Mouse (Mus musculus) CD4-positive, CD25-positive, alpha-beta regulatory T cell, adult 2 months (primary cell): Measurements from ENCODE around the gene Vav1.

ENCODE experiments used
- DNase-seq: peaks from one replicate; pipeline ENCODE4 v3.0.0-alpha.2; 2012; ENCODE audit warnings: low read depth, low spot score

Vav1 gene

GRCm38 (mm10) chr17:57278943-57279590, at the start of gene Vav1:
Gene Vav1, plus strand, starts transcription at chr17:57279100.
- DNase-seq, result peak; percentile 86

- DNase-seq, result no peak
Measured at GRCm38 (mm10) chr17:57229851-57230727, 48.8 kb upstream of the Vav1 start.

- no peak for DNase-seq
Measured at GRCm38 (mm10) chr17:57230728-57231125, 48.2 kb upstream of the Vav1 start.

- DNase-seq, result no peak
Measured at GRCm38 (mm10) chr17:57231321-57231771, 47.6 kb upstream of the Vav1 start.

- DNase-seq, result no peak
Measured at GRCm38 (mm10) chr17:57232200-57232599, 46.7 kb upstream of the Vav1 start.

GRCm38 (mm10) chr17:57233038-57233437, 45.9 kb upstream of the Vav1 start:
- no peak for DNase-seq

GRCm38 (mm10) chr17:57234254-57234928, 44.5 kb upstream of the Vav1 start:
- no peak for DNase-seq

GRCm38 (mm10) chr17:57235803-57236202, 43.1 kb upstream of the Vav1 start:
- no peak for DNase-seq

GRCm38 (mm10) chr17:57237181-57237580, 41.7 kb upstream of the Vav1 start:
- no peak for DNase-seq

GRCm38 (mm10) chr17:57243650-57244370, 35.1 kb upstream of the Vav1 start:
- no peak for DNase-seq

GRCm38 (mm10) chr17:57245311-57245929, 33.5 kb upstream of the Vav1 start:
- DNase-seq, result no peak

- DNase-seq, result peak; percentile 29
Measured at GRCm38 (mm10) chr17:57246663-57247392, 32.1 kb upstream of the Vav1 start.

- DNase-seq, result peak; percentile 95
Measured at GRCm38 (mm10) chr17:57247393-57248200, 31.3 kb upstream of the Vav1 start.

- peak; percentile 94 for DNase-seq
Measured at GRCm38 (mm10) chr17:57248201-57248699, 30.6 kb upstream of the Vav1 start, which contains the start of gene Gpr108. Gene Gpr108, minus strand, starts transcription at chr17:57248446.

GRCm38 (mm10) chr17:57248771-57249170, 30.1 kb upstream of the Vav1 start:
- peak; percentile 54 for DNase-seq

GRCm38 (mm10) chr17:57249186-57250181, 29.4 kb upstream of the Vav1 start, which contains the start of gene Trip10:
Gene Trip10, plus strand, starts transcription at chr17:57249455.
- peak; percentile 95 for DNase-seq

- DNase-seq, result peak; percentile 34
Measured at GRCm38 (mm10) chr17:57250461-57251160, 28.3 kb upstream of the Vav1 start.
